Mouse (Mus musculus): ENCODE measurements around the gene Slamf9. TPM values are rescaled to one million over a fixed set of nuclear protein-coding genes. Genes with fewer than 3 reads are reported as not detected.
A peak's percentile ranks its signal among the peaks of the same experiment; 100 is the strongest.

Gene Slamf9
- total RNA-seq, 2 experiments from 2014 or later, result 1.1 to 1.2 TPM

DNA sequence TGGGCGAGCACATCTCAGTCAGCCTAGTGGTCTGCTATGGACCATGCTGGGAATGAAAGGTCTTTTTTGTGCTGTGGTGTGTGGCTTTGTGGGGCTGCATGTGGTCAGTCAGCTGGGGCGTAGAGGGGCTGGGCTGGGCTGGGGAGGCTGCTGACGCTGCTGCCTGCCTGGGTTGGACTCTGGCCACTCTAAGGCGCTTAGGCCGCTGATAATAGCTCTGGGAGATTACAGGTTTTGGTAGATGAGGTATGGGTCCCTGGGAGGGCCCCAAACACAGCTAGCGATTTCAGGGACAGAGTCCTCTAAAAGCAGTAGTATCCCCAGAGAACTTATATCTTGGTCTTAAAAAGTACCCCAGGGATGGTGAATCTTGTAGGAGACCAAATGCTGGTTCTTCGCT is 13.7 kb downstream of the Slamf9 start:
- no peak for DNase-seq (ENCODE audit: low spot score in 2 of 2)

DNA sequence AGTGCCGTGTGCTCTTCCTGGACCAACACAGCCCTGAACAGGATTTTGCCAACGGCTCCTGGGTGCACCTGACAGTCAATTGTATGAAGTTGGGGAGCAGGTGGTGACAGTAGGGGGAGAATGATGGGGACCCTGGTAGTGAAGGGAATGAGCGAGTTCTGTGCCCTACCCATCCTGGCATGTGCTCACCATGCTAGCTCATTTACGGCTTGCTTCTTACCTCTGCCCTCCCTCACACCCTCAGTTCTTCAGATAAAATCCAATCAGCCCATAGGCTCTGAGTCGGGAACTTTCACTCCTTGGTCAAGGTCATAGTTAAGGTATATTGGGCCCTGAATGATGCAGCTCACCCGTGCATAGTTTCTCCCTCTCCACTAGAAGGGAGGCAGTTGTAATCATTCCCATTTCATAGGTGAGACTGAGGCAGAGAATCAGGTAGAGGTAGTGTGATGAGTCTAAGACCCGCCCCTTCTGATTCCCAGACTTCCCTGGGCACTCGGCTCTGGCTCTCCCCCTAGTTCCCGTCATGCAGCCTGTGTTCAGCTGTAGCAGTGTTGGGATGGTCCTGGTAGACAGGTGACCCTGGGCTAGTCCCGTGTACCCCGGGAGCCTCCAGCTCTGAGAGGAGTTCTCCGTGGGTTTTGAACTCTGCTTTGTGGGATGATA is 14.6 kb downstream of the Slamf9 start:
- DNase-seq (ENCODE audit: low spot score in 2 of 2), result no peak

DNA sequence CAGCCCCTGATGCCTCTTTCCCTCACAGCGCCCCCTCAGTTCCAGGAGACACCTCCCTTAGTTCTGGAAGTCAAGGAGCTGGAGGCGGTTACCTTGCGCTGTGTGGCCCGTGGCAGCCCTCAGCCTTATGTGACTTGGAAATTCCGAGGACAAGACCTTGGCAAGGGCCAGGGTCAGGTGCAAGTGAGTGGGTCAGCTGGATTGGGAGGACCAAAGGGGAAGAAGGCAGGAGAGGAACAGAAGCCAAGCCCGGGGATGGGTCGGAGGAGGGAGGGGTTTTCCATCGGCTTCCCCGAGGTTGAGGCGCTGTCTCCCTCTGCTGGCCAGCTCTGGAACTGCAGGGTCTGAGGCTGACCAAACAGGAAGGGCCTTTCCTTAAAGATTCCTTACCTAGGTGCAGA is 15.1 kb downstream of the Slamf9 start:
- DNase-seq (ENCODE audit: low spot score in 2 of 2), result peak; percentile 81 to 84

DNA sequence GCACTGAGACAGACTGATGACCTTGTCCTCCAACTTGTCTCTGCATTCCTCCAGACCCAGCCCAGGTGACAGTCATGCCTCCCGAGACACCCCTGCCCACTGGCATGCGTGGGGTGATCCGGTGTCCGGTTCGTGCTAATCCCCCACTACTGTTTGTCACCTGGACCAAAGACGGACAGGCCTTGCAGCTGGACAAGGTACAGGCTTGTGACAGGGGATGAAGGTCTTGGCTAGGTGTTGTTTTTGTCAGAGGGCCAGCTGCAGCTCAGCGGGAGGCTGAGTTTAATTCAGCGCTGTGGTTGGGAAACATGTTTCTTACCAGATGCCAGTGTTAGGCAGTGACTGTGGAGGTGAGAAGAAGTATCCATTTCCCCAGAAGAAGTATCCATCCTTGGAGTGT is 16.9 kb downstream of the Slamf9 start:
- no peak for DNase-seq (ENCODE audit: low spot score in 2 of 2)

DNA sequence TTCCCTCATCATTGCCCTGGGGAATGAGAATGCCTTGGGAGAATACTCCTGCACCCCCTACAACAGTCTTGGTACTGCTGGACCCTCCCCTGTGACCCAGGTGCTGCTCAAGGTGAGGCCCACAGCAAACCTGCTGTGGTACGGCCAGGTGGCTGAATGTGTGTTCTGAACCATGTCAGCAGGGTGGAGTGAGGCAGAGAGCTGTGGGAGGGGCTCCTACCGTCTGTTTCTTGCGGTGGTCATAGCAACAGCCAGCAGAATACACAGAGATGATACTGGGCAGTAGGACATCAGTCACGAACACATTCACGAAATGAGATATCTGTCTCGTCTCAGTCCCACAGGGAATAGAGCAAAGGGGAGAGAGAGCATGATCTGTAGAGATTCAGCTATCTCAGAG is 18.4 kb downstream of the Slamf9 start:
- no peak for DNase-seq (ENCODE audit: low spot score in 2 of 2)

DNA sequence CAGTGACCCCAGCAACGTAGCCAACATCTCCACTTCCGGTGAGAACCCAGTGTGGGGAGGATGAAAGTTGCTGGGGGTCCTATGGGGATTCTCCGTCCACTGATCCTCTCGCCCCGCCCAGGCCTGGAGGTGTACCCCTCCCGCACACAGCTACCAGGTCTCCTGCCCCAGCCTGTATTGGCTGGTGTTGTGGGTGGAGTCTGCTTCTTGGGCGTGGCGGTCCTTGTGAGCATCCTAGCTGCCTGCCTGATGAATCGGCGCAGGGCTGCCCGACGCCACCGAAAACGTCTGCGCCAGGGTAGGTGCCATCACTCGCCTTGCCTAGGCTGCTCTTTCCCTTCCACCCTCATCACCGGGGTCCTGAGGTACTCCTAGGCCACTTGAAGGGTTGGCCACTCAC is 20.9 kb downstream of the Slamf9 start:
- no peak for DNase-seq (ENCODE audit: low spot score in 2 of 2)

DNA sequence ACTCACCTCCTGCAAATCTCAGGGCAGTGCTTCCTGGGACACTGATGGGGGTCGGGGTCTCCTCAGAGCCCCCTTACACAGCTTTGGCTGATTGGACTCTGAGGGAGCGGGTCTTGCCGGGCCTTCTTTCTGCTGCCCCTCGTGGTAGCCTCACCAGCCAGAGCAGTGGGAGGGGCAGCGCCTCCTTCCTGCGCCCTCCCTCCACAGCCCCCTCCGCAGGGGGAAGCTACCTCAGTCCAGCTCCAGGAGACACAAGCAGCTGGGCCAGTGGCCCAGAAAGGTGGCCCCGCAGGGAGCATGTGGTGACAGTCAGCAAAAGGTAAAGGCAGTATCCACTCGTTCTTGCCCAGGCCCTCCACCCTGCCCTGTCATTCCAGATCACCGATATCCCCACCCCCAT is 22.3 kb downstream of the Slamf9 start:
- no peak for DNase-seq (ENCODE audit: low spot score in 2 of 2)

DNA sequence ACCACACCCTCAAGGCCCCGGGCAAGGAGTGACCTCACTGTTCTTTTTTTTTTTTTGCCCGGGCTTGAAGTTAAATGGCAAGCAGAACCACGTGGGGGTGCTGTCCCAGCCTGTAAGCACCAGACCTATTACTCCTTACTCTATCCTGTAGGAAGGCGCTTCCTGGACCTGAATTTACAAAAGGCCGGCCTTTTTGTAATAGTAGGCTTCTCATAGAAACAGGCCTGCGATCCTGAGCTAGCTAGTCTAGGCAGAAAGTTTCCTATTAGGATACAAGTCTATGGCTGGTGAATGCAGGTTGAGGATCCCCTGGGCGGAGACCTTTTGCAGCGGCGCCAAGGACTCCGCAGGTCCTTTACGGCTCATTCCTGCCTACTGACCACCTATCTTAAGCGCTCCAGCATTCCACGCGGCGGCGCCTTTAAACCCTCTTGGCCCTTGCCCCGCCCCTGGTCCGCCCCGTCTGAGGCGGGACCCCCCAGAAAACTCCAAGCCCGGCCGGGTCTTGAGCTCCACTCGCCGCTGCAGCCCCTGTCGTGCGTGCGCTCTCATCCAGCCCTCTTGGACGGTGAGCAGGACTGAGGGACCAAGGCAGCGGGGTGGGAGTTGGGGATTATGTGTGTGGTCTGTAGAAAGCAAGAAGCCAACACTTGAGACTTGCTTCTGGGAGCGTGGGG is 24.7 kb downstream of the Slamf9 start, which contains the start of gene Tagln2:
Tagln2 (plus strand) TSS at position 283 of the 677 bp plus-strand sequence.
- DNase-seq (ENCODE audit: low spot score in 2 of 2), result peak; percentile 57 to 73

DNA sequence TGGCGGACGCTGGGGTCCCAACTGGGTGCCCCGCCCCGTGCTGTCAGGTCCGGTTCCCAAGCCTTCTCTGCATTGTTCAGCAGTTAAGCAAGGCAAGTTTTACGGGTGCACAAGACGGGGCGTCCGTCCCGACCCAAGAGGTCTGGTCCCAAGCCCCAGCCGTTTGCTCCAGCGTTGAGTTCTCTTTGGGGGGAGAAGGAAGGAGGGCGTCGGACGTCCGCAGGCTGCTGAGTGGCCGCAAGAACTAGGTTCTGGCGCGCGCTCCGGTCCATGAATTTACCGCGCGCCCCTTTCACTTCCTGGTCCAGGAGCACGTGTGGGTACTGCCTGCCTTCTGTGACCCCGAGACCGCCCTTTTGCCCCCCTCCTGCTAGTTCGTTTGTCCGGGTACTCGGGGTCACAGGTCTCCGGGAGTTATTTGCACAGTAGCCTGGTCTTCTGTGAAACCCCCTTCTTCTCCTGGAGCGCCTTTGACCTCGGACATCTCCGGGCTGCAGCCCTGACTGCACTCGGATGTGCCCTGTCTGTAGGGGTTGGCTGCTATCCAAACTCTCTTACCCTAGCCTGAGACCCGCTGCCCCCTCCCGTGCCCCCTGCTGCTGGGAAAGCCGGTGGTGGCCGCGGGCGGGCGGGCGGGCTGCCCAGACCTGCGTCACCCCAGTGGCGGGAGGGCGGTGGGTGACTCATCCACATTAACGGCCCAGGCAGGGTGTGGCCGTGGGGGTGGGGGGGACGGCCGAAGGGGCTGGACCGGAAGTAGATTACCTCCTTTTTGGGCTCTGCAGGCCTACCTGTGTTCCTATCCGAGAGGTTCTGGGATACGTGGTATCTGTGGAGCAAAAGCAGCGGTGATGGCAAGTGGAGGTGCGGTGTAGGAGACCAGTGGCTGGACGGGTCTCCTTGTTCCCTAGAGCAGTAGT is 25.6 kb downstream of the Slamf9 start:
- peak; percentile 44 to 50 for DNase-seq (ENCODE audit: low spot score in 2 of 2)

DNA sequence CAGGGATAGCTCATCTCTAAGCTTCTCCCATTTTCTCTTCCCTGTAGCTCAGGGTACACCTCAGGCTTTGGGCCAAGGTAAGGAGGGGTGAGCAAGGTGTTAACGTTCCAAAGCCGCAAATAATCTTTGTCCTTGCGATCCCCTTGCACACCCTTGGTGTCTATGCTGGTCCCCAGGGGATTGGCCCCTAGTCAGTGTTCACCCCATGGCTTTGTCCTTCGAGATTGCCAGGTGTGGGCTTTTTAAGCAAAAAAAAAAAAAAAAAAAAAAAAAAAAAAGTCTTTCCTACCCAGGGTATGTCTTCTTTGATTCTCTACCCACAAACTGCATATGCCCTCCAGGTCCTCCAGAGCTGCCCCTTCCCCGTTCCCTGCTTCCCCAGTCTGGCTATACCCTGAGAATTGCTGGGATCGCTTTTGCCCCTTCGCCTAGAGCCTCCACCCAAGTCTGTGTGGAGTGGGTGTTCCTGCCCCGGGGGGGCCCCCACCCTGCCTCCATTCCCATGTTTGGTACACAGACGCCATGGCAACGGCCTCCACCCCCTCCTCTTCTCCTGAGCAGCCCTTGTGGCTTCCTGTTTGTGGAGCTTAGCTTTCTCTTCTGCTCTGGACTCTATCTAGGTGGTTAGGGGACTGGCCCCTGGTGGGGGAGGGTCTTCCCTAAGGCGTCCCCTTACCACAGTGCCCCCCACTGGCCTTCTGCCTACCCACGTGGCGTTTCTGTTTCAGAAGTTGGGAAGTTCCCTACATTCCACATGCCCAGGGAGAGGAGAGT is 26.4 kb downstream of the Slamf9 start:
- peak in 1 of 2 experiments; percentile 41 for DNase-seq (ENCODE audit: low spot score in 2 of 2)

DNA sequence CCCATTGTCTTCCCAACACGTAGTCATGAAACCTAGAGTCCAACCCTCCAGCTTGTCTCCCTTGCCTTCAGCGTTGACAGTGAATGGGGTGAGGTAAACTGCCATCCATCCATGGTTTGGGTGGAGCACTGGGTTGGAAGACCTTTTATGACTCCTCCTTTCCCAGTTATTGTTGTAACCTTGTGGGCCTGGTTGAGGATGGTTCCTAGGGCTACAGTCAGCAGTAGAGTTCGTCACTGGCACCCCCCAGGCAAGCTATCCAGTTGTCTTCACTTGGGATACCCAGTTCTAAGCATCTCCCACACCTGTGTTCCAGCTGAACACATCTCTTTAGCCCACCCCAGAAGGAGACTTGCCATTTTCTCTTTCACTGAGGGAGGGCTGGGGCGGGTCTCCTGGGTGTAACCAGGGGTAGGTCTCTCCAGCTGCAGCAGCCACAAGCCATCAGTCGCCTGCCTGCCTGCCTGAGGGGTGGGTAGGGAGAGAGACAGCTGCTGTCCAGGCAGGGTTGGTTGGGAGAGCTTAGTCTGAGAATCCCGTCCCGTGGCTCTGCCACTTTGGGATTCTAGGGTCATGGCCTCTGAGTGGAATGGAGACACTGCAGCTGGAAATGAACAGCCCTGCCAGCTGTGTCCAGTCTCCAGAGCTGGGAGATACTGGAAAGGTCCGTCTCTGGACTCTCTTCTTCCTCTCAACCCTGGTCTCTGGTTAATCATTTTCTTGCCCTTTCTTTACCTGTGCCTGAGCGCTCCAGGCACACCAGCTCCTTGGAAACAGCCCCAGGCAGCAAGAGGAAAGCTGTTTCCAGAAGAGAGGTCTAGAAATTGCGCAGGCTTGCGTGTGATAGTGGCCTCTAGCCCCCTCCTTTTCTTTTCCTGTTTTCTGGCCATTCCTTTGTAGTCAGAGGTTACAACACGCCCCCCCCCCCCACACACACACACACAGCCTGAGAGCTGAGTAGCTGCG is 27.3 kb downstream of the Slamf9 start:
- DNase-seq (ENCODE audit: low spot score in 2 of 2), result no peak

DNA sequence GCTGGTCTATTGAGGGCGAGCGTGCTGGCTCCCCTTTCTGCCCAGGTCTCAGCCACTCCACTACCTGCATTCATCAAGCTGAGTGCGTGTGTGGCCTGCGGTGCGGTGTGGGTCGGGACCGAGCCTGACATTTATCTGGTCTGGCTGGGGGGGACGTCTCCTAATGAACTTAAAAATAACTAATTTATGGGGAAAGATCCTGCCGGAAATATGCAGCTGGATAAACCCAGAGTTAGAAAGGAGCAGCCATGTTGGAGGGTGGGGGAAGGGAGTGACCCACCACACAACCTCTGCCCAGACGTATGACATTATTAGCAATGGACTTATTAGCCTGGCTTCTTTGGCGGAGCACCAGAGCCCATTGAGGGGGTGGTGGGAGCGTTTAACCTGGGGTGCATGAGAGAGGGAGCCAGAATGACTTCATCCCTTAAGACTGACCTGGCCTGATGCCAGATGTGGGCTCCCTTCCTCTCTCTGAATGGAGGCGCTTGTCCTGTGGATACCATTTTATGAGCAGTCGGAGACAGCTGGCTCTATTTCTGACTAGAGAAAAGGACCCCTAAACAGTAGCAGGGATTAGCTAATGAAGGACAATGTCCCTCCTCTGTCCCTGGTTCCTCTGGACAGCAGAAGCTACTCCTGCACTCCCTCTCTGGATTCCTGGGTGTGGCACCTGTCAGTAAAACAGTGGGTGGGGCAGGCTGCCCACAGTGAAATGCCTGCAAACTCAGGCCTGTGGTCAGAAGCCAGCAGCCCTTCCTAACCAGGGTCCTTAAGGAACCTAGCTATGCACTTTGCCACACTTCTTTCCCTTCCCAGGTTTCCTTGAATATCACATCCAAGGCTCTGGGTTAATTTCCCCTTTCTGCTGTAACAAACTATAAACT is 28.2 kb downstream of the Slamf9 start:
- DNase-seq (ENCODE audit: low spot score in 2 of 2), result no peak

DNA sequence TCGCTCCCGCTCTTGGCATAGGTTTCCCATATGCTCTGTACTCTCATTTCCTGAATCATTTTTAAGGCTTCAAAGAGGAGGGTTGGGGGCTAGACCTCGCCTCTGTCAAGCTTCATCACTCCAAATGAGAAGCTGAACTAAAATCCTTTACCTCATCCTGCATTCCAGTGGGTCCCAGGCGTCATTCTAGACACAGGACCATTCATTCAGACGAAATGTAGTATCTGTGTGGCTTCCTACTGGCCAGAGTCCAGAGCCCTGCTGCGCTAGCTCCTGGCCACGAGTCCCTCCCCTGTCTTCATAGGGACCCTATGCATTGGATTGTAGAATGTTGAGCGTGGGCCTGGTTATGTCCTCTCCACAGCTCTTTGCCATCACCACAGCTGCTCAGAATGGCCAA is 29.6 kb downstream of the Slamf9 start:
- DNase-seq (ENCODE audit: low spot score in 2 of 2), result no peak

DNA sequence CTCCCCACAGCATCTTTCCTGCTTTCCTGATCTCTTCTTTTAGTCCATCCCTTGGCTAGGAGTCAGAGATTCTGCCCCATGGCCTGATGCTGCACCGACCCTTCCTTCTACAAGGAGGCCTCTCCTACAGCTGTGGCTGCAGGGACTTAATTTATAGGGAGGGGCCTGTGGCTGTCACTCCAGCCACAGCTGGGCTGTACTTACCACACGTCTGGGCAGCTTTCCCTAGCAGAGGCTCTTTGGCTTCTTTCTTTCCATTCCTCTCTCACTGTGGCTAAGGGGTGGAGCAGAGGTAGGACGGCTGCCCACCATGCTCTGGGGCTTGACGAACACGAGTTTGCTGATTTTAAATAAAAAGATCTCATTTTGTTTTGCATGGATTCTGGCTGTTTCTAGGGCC is 31.8 kb downstream of the Slamf9 start:
- DNase-seq (ENCODE audit: low spot score in 2 of 2), result no peak

DNA sequence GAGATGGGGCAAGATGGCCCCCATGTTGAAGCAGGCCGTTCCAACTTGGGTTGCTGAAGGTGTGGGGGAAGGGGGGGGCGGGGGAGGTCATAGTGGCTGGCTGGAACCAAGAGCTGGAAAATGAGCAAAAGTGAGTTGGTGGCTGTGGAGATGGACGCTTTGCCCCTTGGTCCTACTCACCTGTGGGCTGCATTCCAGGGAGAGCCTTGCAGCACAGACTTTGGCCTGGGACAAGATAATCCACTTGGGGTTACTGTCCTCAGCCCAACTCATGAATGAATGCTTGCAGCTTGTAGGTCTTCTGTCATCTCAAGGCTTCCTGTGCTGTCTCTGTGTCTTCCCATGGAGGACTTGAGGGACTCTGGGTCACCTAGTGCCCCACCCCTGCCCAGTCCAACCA is 32.5 kb downstream of the Slamf9 start:
- DNase-seq (ENCODE audit: low spot score in 2 of 2), result no peak

DNA sequence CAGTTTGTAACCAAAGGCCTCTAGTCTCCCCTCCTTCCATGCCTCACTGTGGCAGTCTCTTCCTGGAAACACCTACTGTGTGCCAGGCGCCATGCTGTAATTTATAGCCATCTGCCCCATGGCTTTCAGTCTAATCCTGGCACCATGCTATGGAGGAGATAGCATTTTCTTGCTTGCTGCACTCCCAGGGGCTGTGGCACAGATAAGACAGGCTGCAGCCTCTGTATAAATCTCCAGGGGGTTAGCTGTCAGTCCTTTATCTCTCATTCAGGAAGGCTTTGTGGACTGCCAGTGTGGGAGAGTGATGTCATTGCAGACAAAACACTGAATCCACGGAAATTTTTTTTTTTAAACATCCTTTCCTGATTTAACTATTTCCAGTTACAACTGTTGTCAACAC is 33.0 kb downstream of the Slamf9 start:
- DNase-seq (ENCODE audit: low spot score in 2 of 2), result no peak

DNA sequence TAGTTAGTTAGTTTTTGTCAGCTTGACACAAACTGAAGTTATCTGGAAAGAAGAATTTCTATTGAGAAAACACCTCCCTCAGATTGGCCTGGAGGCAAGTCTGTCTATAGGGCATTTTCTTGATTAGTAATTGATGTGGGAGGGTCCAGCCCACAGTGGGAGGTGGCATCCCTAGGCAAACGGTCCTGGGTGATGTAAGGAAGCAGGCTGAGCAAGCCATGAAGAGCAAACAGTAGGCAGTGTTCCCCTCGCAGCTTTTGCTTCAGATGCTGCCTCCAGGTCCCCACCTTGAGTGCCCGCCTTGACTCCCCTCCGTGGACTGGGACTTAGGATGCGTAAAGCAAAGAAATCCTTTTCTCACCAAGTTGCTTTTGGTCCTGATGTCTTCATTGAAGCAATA is 34.1 kb downstream of the Slamf9 start:
- DNase-seq (ENCODE audit: low spot score in 2 of 2), result no peak

DNA sequence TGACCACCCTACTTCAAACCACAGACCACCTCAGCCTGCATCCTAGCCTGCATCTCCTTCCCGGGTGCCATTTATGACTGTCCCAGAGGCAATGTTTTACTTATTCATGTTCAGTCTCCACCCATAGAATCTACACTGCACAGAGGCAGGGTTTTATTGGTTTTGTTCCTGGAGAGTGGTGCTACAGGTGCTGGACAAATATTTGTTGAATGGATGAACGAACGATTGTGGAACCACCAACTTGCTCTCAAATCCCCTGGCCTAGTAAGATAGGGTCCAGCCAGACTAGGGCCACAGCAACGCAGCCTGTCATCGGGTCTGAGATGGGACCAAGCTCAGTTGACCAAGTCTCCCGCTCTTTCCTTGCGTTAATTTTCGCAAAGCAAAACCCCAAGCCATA is 34.8 kb downstream of the Slamf9 start:
- no peak for DNase-seq (ENCODE audit: low spot score in 2 of 2)

DNA sequence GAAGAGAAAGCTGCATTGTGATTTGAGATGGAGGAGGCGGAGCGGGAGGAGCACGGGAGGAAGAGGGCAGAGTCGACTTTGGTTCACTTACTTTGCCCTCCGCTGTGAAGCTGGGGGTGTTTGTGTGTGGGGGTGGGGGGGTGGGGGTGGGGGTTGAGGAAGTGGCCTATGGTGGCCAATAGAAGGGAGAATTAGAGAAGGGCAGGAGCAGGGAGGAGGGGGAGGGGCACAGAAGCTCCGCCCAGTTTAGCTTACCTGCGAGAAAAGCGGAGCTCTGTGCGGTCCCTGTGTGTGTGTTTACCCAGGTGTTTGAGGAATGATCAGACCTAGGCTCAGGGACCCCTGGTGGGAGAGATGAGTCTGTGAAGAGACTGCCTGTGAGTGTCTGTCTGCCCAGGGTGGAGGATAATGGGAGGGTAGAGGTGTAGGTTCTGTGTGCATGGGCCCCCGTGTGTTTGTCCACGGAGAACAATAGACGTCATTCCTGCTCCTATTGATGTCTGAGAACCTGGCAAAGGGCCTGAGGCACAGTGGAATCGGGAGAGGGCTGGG is 35.3 kb downstream of the Slamf9 start:
- DNase-seq (ENCODE audit: low spot score in 2 of 2), result no peak

All from adrenal gland, postnatal 4 days (tissue).